Mouse (Mus musculus) MEL (cell line): ENCODE measurements around the gene Gtf2i. TPM values are rescaled to one million over a fixed set of nuclear protein-coding genes. Genes with fewer than 3 reads are reported as not detected.

ENCODE experiments used
- DNase-seq: peaks from one replicate; pipeline ENCODE4 v3.0.0; 2011; ENCODE audit warnings: low read depth, low spot score
- H3K27ac ChIP-seq: 2 replicates; pipeline ENCODE4 v1.5.1; 2012; ENCODE audit warnings: low read depth, mild to moderate bottlenecking, control low read depth, low read length, moderate library complexity; ENCODE audit not compliant: control insufficient read depth
- H3K27me3 ChIP-seq, 2 experiments: fragments of 150-350 bp in 1 of 2; sonication (generic) in 1 of 2; 2 replicates each; pipeline ENCODE4 v1.6.1; 2012; ENCODE audit warnings: low read length in 2 of 2, mild to moderate bottlenecking in 2 of 2, improper control_type of control experiment in 1 of 2, moderate library complexity in 1 of 2; ENCODE audit not compliant: insufficient read depth in 2 of 2, control insufficient read depth in 1 of 2
- H3K36me3 ChIP-seq, 2 experiments: 2 replicates each; pipeline ENCODE4 v1.6.1; 2012 to 2014; ENCODE audit warnings: low read length in 2 of 2, improper control_type of control experiment in 1 of 2, inconsistent platforms in 1 of 2, mild to moderate bottlenecking in 1 of 2; ENCODE audit not compliant: insufficient read depth in 2 of 2, control insufficient read depth in 1 of 2
- H3K4me1 ChIP-seq, 2 experiments: fragments of 150-350 bp in 1 of 2; sonication (generic) in 1 of 2; 2 replicates each; pipeline ENCODE4 v1.6.1; 2012; ENCODE audit warnings: low read length in 2 of 2, improper control_type of control experiment in 1 of 2, mild to moderate bottlenecking in 1 of 2; ENCODE audit not compliant: insufficient read depth in 2 of 2, control insufficient read depth in 1 of 2
- H3K4me3 ChIP-seq, 2 experiments: fragments of 150-350 bp in 1 of 2; sonication (generic) in 1 of 2; 2 replicates each; pipeline ENCODE4 v1.5.1; 2012; ENCODE audit warnings: low read depth in 2 of 2, low read length in 2 of 2, mild to moderate bottlenecking in 2 of 2, moderate library complexity in 2 of 2, control low read depth in 1 of 2, improper control_type of control experiment in 1 of 2; ENCODE audit not compliant: control insufficient read depth in 1 of 2, insufficient read depth in 1 of 2
- H3K79me2 ChIP-seq: 2 replicates; pipeline ENCODE4 v1.6.1; 2012; ENCODE audit warnings: mild to moderate bottlenecking, low read length, moderate library complexity; ENCODE audit not compliant: control insufficient read depth, poor library complexity, insufficient read depth
- H3K9ac ChIP-seq: 2 replicates; pipeline ENCODE4 v1.6.1; 2012; ENCODE audit warnings: low read depth, mild to moderate bottlenecking, control low read depth, low read length, moderate library complexity; ENCODE audit not compliant: control insufficient read depth, poor library complexity, severe bottlenecking
- H3K9me3 ChIP-seq: fragments of 150-350 bp; sonication (generic); replicated peaks from 2 replicates; pipeline ENCODE4 v1.6.1; 2012; ENCODE audit warnings: mild to moderate bottlenecking, low read length, improper control_type of control experiment, moderate library complexity; ENCODE audit not compliant: insufficient read depth
- BHLHE40 ChIP-seq: IDR thresholded peaks from 2 replicates; pipeline ENCODE4 v1.6.1; 2012; ENCODE audit warnings: low read depth, mild to moderate bottlenecking, inconsistent platforms, low read length, improper control_type of control experiment, borderline replicate concordance
- E2F4 ChIP-seq: IDR thresholded peaks from 2 replicates; pipeline ENCODE4 v1.6.1; 2011; ENCODE audit warnings: low read depth, low read length, improper control_type of control experiment, borderline replicate concordance
- ELF1 ChIP-seq: IDR thresholded peaks from 2 replicates; pipeline ENCODE4 v1.6.1; 2014; ENCODE audit warnings: low read depth, mild to moderate bottlenecking, inconsistent platforms, low read length, improper control_type of control experiment, moderate library complexity
- EP300 ChIP-seq, 2 experiments: IDR thresholded peaks; 2 replicates each; pipeline ENCODE4 v1.6.1; 2011; ENCODE audit warnings: improper control_type of control experiment in 2 of 2, low read length in 2 of 2, low read depth in 1 of 2, mild to moderate bottlenecking in 1 of 2
- ETS1 ChIP-seq: IDR thresholded peaks from 2 replicates; pipeline ENCODE4 v1.6.1; 2012; ENCODE audit warnings: low read depth, mild to moderate bottlenecking, inconsistent platforms, low read length, improper control_type of control experiment, moderate library complexity
- GABPA ChIP-seq: IDR thresholded peaks from 2 replicates; pipeline ENCODE4 v1.6.1; 2012; ENCODE audit warnings: low read depth, mild to moderate bottlenecking, inconsistent platforms, low read length, improper control_type of control experiment, moderate library complexity
- GATA1 ChIP-seq: IDR thresholded peaks from 2 replicates; pipeline ENCODE4 v1.6.1; 2011; ENCODE audit warnings: low read depth, low read length, improper control_type of control experiment
- HCFC1 ChIP-seq: IDR thresholded peaks from 2 replicates; pipeline ENCODE4 v1.6.1; 2012; ENCODE audit warnings: low read depth, mild to moderate bottlenecking, inconsistent platforms, low read length, improper control_type of control experiment, moderate library complexity
- MAX ChIP-seq: IDR thresholded peaks from 2 replicates; pipeline ENCODE4 v1.6.1; 2011; ENCODE audit warnings: low read length, improper control_type of control experiment
- MEF2A ChIP-seq: IDR thresholded peaks from 2 replicates; pipeline ENCODE4 v1.6.1; 2014; ENCODE audit warnings: low read depth, mild to moderate bottlenecking, inconsistent platforms, low read length, improper control_type of control experiment; ENCODE audit not compliant: poor library complexity, insufficient replicate concordance, severe bottlenecking; ENCODE audit errors: extremely low read depth
- MYB ChIP-seq: IDR thresholded peaks from 2 replicates; pipeline ENCODE4 v1.6.1; 2011; ENCODE audit warnings: mild to moderate bottlenecking, low read depth, low read length, improper control_type of control experiment
- MYC ChIP-seq: IDR thresholded peaks from 2 replicates; pipeline ENCODE4 v1.6.1; 2011; ENCODE audit warnings: low read depth, mild to moderate bottlenecking, low read length, improper control_type of control experiment, moderate library complexity
- NELFE ChIP-seq: IDR thresholded peaks from 2 replicates; pipeline ENCODE4 v1.6.1; 2011; ENCODE audit warnings: low read depth, low read length, improper control_type of control experiment
- NRF1 ChIP-seq: IDR thresholded peaks from 2 replicates; pipeline ENCODE4 v1.6.1; 2014; ENCODE audit warnings: low read depth, mild to moderate bottlenecking, inconsistent platforms, low read length, improper control_type of control experiment, moderate library complexity; ENCODE audit not compliant: poor library complexity, insufficient read depth, severe bottlenecking
- POLR2A ChIP-seq, 2 experiments: IDR thresholded peaks; 2 replicates each; pipeline ENCODE4 v1.6.1; 2011 to 2012; ENCODE audit warnings: low read length in 2 of 2, mild to moderate bottlenecking in 2 of 2, control low read depth in 1 of 2, improper control_type of control experiment in 1 of 2, low read depth in 1 of 2, moderate library complexity in 1 of 2; ENCODE audit not compliant: control insufficient read depth in 1 of 2, insufficient read depth in 1 of 2, poor library complexity in 1 of 2
- POLR2AphosphoS2 ChIP-seq: IDR thresholded peaks from 2 replicates; pipeline ENCODE4 v1.6.1; 2011; ENCODE audit warnings: low read length, improper control_type of control experiment
- POLR2AphosphoS5 ChIP-seq: IDR thresholded peaks from 2 replicates; pipeline ENCODE4 v1.6.1; 2012; ENCODE audit warnings: low read depth, borderline replicate concordance, mild to moderate bottlenecking, inconsistent platforms, low read length, moderate library complexity, mixed read lengths
- RCOR1 ChIP-seq: IDR thresholded peaks from 2 replicates; pipeline ENCODE4 v1.6.1; 2012; ENCODE audit warnings: low read depth, mild to moderate bottlenecking, inconsistent platforms, low read length, improper control_type of control experiment
- SIN3A ChIP-seq: IDR thresholded peaks from 2 replicates; pipeline ENCODE4 v1.6.1; 2012; ENCODE audit warnings: low read length, improper control_type of control experiment, inconsistent platforms
- SMC3 ChIP-seq: IDR thresholded peaks from 2 replicates; pipeline ENCODE4 v1.6.1; 2011; ENCODE audit warnings: low read depth, low read length, improper control_type of control experiment
- TCF12 ChIP-seq: IDR thresholded peaks from 2 replicates; pipeline ENCODE4 v1.6.1; 2014; ENCODE audit warnings: low read depth, mild to moderate bottlenecking, inconsistent platforms, low read length, improper control_type of control experiment, moderate library complexity
- UBTF ChIP-seq: IDR thresholded peaks from 2 replicates; pipeline ENCODE4 v1.6.1; 2012; ENCODE audit warnings: low read depth, mild to moderate bottlenecking, inconsistent platforms, low read length, improper control_type of control experiment, moderate library complexity, borderline replicate concordance; ENCODE audit not compliant: insufficient read depth
- USF2 ChIP-seq, 2 experiments: IDR thresholded peaks; 2 replicates each; pipeline ENCODE4 v1.6.1; 2011 to 2012; ENCODE audit warnings: improper control_type of control experiment in 2 of 2, low read length in 2 of 2, borderline replicate concordance in 1 of 2, inconsistent platforms in 1 of 2, low read depth in 1 of 2, mild to moderate bottlenecking in 1 of 2; ENCODE audit not compliant: insufficient read depth in 1 of 2
- ZC3H11A ChIP-seq: IDR thresholded peaks from 2 replicates; pipeline ENCODE4 v1.6.1; 2012; ENCODE audit warnings: low read depth, mild to moderate bottlenecking, inconsistent platforms, low read length, improper control_type of control experiment
- ZMIZ1 ChIP-seq: IDR thresholded peaks from 2 replicates; pipeline ENCODE4 v1.6.1; 2012; ENCODE audit warnings: low read depth, mild to moderate bottlenecking, inconsistent platforms, low read length, improper control_type of control experiment, moderate library complexity
- ZNF384 ChIP-seq: IDR thresholded peaks from 2 replicates; pipeline ENCODE4 v1.6.1; 2012; ENCODE audit warnings: low read depth, mild to moderate bottlenecking, inconsistent platforms, low read length, improper control_type of control experiment
- polyA plus RNA-seq, 2 experiments: library from polyadenylated mRNA; stranded (reverse) in 1 of 2; unstranded in 1 of 2; fragments of >175 nt in 1 of 2; fragments of >200 nt in 1 of 2; gene quantifications; 2 replicates each; pipeline versions ENCODE4 v1.2.1 to v1.2.4; 2012; ENCODE audit warnings: low replicate concordance in 2 of 2, low read depth in 1 of 2; ENCODE audit not compliant: insufficient read length in 2 of 2, insufficient read depth in 1 of 2, missing spikeins in 1 of 2
- total RNA-seq: library from RNA; depleted of rRNA; stranded (reverse); fragments of 300-350 nt; gene quantifications from 2 replicates; pipeline ENCODE4 v1.2.3, GENCODE M21; 2012

Gene Gtf2i
- total and polyA plus RNA-seq, 3 experiments = 46.7 to 151 (median 128) TPM

- H3K27ac ChIP-seq = no peak overlapping the region
- H3K9me3 ChIP-seq = no peaks in the 10 kb centered on the region
- TF ChIP-seq ETS1 (no peak), POLR2AphosphoS5 (no peak), RCOR1 (no peak), MEF2A (no peak), POLR2A (IDR thresholded peaks at IDR 0.05; ENCODE audit: control insufficient read depth in 1 of 2, insufficient read depth in 1 of 2, low read depth in 1 of 2, low read length in 2 of 2, poor library complexity in 1 of 2) (no peak), SIN3A (no peak), MAX (no peak), TCF12 (no peak), ZMIZ1 (no peak), UBTF (no peak), EP300 (IDR thresholded peaks at IDR 0.05; ENCODE audit: low read depth in 1 of 2, low read length in 2 of 2) (no peak), ZC3H11A (no peak), GABPA (no peak), MYC (no peak), BHLHE40 (no peak)
- no peak for DNase-seq
- H3K9ac ChIP-seq = no peak overlapping the region
- H3K4me1 ChIP-seq = 0 out of 4 replicates have a peak, but pooled peaks cover 0 to under 1% of the 10 kb centered on the region in 2 experiments
- peaks cover under 1 to 4% of the 10 kb centered on the region in 2 experiments; a peak in 3 of 4 replicates for H3K36me3 ChIP-seq
- no peaks in the 10 kb centered on the region for H3K79me2 ChIP-seq
- H3K27me3 ChIP-seq = no peaks in the 10 kb centered on the region
- H3K4me3 ChIP-seq = no peak overlapping the region
These were observed 77.1 kb downstream of the Gtf2i start for GRCm38 (mm10) chr5:134237508-134237907.

- H3K9me3 ChIP-seq = no peaks in the 10 kb centered on the region
- H3K79me2 ChIP-seq = no peaks in the 10 kb centered on the region
- no peak overlapping the region for H3K9ac ChIP-seq
- TF ChIP-seq HCFC1 (no peak), POLR2AphosphoS2 (no peak), E2F4 (no peak), USF2 (IDR thresholded peaks at IDR 0.05; ENCODE audit: borderline replicate concordance in 1 of 2, insufficient read depth in 1 of 2, low read depth in 1 of 2, low read length in 2 of 2) (no peak), MYB (no peak), NELFE (no peak), MYC (no peak), EP300 (IDR thresholded peaks at IDR 0.05; ENCODE audit: low read depth in 1 of 2, low read length in 2 of 2) (no peak), ELF1 (no peak), ETS1 (no peak), ZNF384 (no peak), POLR2A (IDR thresholded peaks at IDR 0.05; ENCODE audit: control insufficient read depth in 1 of 2, insufficient read depth in 1 of 2, low read depth in 1 of 2, low read length in 2 of 2, poor library complexity in 1 of 2) (no peak), ZMIZ1 (no peak), UBTF (no peak), GABPA (no peak), SMC3 (no peak), BHLHE40 (no peak), NRF1 (no peak), GATA1 (no peak), ZC3H11A (no peak)
- peaks cover 2 to 8% of the 10 kb centered on the region in 2 experiments; a peak in 1 of 4 replicates for H3K4me1 ChIP-seq
- no peak overlapping the region for H3K27ac ChIP-seq
- DNase-seq = peak; percentile 36
- H3K36me3 ChIP-seq = peaks cover 2 to 4% of the 10 kb centered on the region in 2 experiments; a peak in 3 of 4 replicates
- no peak overlapping the region for H3K4me3 ChIP-seq
- H3K27me3 ChIP-seq = no peaks in the 10 kb centered on the region
These were observed 77.8 kb downstream of the Gtf2i start for GRCm38 (mm10) chr5:134236796-134237195.
